Mouse (Mus musculus): ENCODE measurements around the gene Mmab. TPM values are rescaled to one million over a fixed set of nuclear protein-coding genes. Genes with fewer than 3 reads are reported as not detected.

The Mmab gene
- 6.7 and 7.5 TPM in 2 replicates for polyA plus RNA-seq (2012; ENCODE audit: insufficient read depth, insufficient read length, missing spikeins)

DNA sequence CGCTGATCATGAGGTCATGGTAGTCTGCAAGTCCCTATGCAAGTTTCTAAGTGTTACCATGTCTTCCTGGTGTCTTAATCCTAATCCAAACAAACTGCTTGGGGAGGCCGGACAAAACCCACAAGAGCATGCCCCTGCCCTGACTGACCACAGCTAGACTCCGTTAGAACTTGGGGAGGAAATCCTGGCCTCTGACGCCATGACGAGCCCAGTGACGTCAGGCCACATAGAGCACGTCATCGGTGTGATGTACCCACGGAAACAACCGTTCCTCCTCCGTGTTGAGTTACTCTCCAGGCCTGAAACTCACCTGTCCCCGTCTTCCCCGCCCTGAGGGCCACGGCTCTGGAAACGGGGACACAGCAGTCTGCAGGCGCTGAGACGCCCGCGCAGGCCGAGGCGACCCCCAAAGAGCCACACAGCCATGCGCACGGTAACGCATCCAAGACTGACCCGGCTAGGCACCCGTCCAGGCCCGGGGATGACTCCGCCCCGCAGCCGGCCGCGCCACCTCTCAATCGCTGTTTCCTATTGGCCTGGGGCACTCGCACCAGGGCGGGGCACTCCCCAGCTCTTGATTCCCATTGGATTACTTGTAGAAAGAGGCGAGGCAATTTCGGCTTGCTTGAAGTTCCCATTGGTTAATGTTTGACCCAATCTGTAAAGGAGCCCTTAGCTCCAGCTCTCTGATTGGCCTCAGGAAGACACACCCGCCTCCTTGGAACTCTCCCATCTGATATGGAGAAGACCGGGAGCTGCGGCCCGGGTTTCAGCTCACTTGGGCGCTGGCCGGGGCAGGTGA, at the start of gene Mmab, which contains the start of gene Mvk:
Mmab (minus strand) TSS at position 495 of the 802 bp plus-strand sequence.
Mvk (plus strand) TSS at position 704 of the 802 bp plus-strand sequence.
- TF ChIP-seq CTCF (IDR thresholded peaks at IDR 0.05; ENCODE audit: low read depth, low read length) (no peak), POLR2A (IDR thresholded peaks at IDR 0.05; ENCODE audit: borderline replicate concordance, low read depth, low read length) (no peak)
- Histone ChIP-seq H3K27ac (ENCODE audit: insufficient read depth, low read depth, low read length) (peak within 1 kb of the TSS; percentile 39; the same call in 1 of the 2 replicates), H3K4me3 (ENCODE audit: insufficient read depth, low read length) (peak within 1 kb of the TSS; percentile 69)

DNA sequence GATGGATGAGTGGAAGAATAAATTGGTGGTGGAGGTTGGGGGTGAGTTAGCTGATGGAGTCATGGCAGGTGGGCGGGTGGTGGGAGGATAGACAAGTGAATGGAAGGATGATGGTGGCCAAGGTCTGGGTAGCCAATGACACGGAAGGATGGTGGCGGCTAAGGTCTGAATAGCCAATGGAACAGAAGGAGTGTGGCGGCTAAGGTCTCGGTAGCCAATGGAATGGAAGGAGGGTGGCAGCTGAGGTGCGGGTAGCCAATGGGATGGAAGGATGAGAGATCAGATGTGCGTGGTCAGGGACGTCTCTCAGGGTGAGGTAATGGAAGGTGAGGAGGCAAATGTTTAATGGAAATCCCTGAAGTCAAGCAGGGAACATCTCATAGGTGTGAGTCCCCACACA, 46.4 kb upstream of the Mmab start:
- Histone ChIP-seq H3K27ac (ENCODE audit: insufficient read depth, low read depth, low read length) (no peak overlapping the region), H3K4me1 (ENCODE audit: control insufficient read depth, insufficient read depth, low read length) (no peaks in the 10 kb centered on the region), H3K4me3 (ENCODE audit: insufficient read depth, low read length) (no peak overlapping the region)
- no peak for TF ChIP-seq CTCF (IDR thresholded peaks at IDR 0.05; ENCODE audit: low read depth, low read length)
- TF ChIP-seq POLR2A (IDR thresholded peaks at IDR 0.05; ENCODE audit: borderline replicate concordance, low read depth, low read length): no peak

More for the DNA sequence above, at the start of gene Mmab, which contains the start of gene Mvk:
- 0 out of 2 replicates have a peak, but pooled peaks cover 4% of the 10 kb centered on the region for H3K4me1 ChIP-seq (ENCODE audit: control insufficient read depth, insufficient read depth, low read length)

DNA sequence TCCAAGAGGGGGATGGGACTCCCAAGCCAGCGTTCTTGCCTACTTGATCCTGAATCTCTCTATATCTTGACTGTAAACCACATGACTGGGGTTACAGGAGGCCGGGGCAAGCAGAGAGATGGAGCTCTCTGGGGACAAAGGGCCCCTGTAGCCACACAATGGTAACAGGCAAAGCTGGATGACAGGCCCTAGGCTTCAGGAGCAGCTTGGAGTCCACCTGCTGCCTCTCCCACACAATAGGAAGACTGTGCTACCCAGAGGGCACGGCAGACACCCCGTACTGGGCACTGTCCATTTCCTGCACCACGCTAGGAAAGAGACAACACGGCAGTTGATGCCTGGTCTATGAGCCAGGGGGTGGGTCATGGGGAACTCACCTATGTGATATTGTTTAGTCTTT, 45.7 kb upstream of the Mmab start:
- no peak for TF ChIP-seq CTCF (IDR thresholded peaks at IDR 0.05; ENCODE audit: low read depth, low read length)
- TF ChIP-seq POLR2A (IDR thresholded peaks at IDR 0.05; ENCODE audit: borderline replicate concordance, low read depth, low read length): no peak
- Histone ChIP-seq H3K4me1 (ENCODE audit: control insufficient read depth, insufficient read depth, low read length) (no peaks in the 10 kb centered on the region), H3K4me3 (ENCODE audit: insufficient read depth, low read length) (no peak overlapping the region), H3K27ac (ENCODE audit: insufficient read depth, low read depth, low read length) (no peak overlapping the region)

DNA sequence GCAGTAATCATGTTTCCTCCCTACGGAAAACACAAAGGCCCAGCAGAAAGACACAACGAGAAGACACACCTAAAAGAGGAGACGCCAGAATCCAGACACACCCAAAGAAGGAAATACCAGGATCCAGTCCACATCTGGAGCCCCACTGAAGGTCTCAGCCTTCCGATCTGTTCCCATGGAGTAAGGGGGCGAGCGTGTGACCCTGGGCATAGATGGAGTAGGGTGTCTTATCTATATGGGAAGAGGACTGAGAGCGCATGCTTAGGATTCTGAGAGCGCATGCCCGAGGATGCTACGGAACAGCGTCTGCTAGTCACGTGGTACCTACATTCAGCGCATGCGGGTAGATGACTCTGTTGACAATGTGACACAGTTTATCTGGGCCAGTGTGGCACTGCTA, 41.8 kb upstream of the Mmab start:
- Histone ChIP-seq H3K27ac (ENCODE audit: insufficient read depth, low read depth, low read length) (no peak overlapping the region), H3K4me3 (ENCODE audit: insufficient read depth, low read length) (no peak overlapping the region), H3K4me1 (ENCODE audit: control insufficient read depth, insufficient read depth, low read length) (no peaks in the 10 kb centered on the region)
- TF ChIP-seq CTCF (IDR thresholded peaks at IDR 0.05; ENCODE audit: low read depth, low read length) (no peak), POLR2A (IDR thresholded peaks at IDR 0.05; ENCODE audit: borderline replicate concordance, low read depth, low read length) (no peak)

DNA sequence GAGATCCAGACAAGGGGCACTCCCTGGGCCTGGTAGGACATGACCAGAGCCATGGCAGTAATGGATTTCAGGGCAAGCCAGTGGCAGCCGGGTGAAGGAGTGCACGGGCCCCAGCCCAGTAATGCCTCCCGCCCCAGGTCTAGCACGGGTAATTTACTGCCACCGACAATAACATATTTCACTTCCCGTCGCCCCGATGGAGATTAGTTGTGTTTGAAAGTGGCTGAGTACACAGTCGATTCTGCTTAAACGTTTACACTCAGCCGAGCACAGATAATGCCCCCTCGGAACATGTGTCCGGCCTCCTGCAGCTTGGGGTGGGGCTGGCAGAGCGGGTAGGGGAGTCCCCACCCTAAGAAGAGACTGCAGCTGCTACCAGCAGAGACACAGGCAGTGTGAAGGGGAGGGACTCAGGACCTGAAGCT, 38.7 kb upstream of the Mmab start:
- TF ChIP-seq CTCF (IDR thresholded peaks at IDR 0.05; ENCODE audit: low read depth, low read length) (no peak), POLR2A (IDR thresholded peaks at IDR 0.05; ENCODE audit: borderline replicate concordance, low read depth, low read length) (no peak)
- no peak overlapping the region for H3K27ac ChIP-seq (ENCODE audit: insufficient read depth, low read depth, low read length)
- H3K4me3 ChIP-seq (ENCODE audit: insufficient read depth, low read length): no peak overlapping the region
- no peaks in the 10 kb centered on the region for H3K4me1 ChIP-seq (ENCODE audit: control insufficient read depth, insufficient read depth, low read length)

DNA sequence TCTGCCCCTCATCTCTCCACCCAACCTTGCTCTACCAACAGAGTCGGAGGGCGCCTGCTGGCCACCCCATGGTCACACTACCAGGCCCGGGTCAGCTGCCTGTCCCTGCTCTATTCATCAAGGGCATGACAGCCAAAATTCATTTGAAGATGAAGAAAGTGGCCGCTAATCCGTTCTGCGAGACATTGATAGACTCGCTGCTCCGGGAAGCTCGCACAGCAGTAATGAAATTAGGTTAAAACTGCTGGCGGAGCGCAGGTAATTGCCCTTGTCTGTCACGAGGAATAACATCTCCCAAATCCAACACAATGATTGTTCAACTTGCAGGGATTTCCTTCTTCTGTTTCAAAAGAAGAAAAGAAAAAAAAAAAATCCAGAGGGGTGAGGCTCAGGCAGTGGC, 34.4 kb upstream of the Mmab start:
- Histone ChIP-seq H3K4me3 (ENCODE audit: insufficient read depth, low read length) (no peak overlapping the region), H3K27ac (ENCODE audit: insufficient read depth, low read depth, low read length) (no peak overlapping the region), H3K4me1 (ENCODE audit: control insufficient read depth, insufficient read depth, low read length) (no peaks in the 10 kb centered on the region)
- TF ChIP-seq CTCF (IDR thresholded peaks at IDR 0.05; ENCODE audit: low read depth, low read length) (no peak), POLR2A (IDR thresholded peaks at IDR 0.05; ENCODE audit: borderline replicate concordance, low read depth, low read length) (no peak)

DNA sequence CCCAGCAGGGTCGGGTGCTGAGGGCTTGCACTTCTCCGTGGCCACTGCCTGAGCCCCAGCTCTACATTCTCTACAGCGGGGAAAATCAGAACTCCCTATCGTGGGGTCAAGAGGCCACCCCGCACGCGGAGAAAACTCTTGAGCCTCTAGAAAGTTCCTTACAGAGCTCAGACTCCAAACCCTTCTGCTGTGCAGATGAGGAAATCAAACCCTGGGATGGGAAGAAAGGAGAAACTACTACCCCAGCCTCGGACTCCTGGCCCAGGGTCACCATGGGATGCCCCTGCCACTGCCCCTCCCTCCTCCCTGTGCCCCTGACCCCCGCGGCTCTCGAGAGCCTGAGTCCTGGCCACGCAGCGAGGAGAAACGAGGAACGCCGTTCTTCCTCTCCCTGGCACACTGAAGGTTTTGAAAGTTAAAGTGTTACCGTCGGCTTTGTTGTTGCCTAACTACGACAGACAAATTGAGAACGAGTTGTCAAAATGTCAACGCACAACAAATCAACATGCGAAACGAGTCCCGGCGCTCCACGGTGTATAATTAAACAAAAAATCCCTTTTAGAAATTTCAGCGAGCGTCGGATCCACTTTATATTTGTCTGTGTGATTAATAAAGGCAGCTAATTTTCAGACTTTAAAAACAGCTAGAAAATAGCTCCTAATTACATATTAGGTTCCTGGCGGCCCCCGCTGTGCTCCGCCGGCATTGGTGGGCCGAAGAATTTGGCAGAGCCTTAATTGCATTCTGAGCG, 31.1 kb upstream of the Mmab start:
- no peaks in the 10 kb centered on the region for H3K4me1 ChIP-seq (ENCODE audit: control insufficient read depth, insufficient read depth, low read length)
- H3K27ac ChIP-seq (ENCODE audit: insufficient read depth, low read depth, low read length): no peak overlapping the region
- H3K4me3 ChIP-seq (ENCODE audit: insufficient read depth, low read length): no peak overlapping the region
- TF ChIP-seq POLR2A (IDR thresholded peaks at IDR 0.05; ENCODE audit: borderline replicate concordance, low read depth, low read length): no peak
- TF ChIP-seq CTCF (IDR thresholded peaks at IDR 0.05; ENCODE audit: low read depth, low read length): no peak

DNA sequence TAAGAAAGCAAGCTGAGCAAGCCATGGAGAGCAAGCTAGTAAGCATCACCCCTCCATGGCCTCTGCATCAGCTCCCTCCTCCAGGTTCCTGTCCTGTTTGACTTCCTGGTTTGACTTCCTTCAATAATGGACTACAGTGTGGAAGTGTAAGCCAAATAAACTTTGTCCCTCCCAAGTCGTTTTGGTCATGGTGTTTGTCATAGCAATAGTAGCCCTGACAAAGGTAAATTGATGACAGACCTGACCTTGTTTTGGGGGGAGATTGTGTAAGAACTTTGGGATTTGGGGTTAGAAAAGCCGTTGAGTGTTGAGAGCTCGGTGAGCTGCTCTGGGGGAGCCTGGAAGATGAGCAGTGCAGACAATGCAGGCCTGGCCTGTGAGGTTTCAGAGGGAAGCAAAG, 26.5 kb upstream of the Mmab start:
- no peak overlapping the region for H3K27ac ChIP-seq (ENCODE audit: insufficient read depth, low read depth, low read length)
- TF ChIP-seq POLR2A (IDR thresholded peaks at IDR 0.05; ENCODE audit: borderline replicate concordance, low read depth, low read length): no peak
- TF ChIP-seq CTCF (IDR thresholded peaks at IDR 0.05; ENCODE audit: low read depth, low read length): no peak
- H3K4me3 ChIP-seq (ENCODE audit: insufficient read depth, low read length): no peak overlapping the region
- no peaks in the 10 kb centered on the region for H3K4me1 ChIP-seq (ENCODE audit: control insufficient read depth, insufficient read depth, low read length)

DNA sequence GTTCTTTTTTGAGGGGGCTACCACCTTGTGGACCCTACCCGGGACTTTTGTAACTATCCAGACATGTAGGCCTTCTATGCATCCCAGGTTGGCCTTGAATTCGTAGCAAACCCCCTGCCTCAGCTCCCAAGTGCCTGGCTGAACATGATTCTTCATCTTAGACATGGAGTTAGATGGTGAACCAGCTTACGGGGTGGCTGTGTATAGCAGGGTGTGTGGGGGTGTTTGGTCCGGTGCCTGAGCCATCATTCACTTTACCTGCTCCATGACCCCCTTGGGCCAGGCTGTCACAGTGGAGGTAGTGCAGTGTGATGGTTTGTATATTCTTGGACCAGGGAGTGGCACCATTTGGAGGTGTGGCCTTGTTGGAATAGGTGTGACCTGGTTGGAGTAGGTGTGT, 24.1 kb upstream of the Mmab start:
- Histone ChIP-seq H3K4me3 (ENCODE audit: insufficient read depth, low read length) (no peak overlapping the region), H3K27ac (ENCODE audit: insufficient read depth, low read depth, low read length) (no peak overlapping the region), H3K4me1 (ENCODE audit: control insufficient read depth, insufficient read depth, low read length) (no peaks in the 10 kb centered on the region)
- TF ChIP-seq CTCF (IDR thresholded peaks at IDR 0.05; ENCODE audit: low read depth, low read length) (no peak), POLR2A (IDR thresholded peaks at IDR 0.05; ENCODE audit: borderline replicate concordance, low read depth, low read length) (no peak)

DNA sequence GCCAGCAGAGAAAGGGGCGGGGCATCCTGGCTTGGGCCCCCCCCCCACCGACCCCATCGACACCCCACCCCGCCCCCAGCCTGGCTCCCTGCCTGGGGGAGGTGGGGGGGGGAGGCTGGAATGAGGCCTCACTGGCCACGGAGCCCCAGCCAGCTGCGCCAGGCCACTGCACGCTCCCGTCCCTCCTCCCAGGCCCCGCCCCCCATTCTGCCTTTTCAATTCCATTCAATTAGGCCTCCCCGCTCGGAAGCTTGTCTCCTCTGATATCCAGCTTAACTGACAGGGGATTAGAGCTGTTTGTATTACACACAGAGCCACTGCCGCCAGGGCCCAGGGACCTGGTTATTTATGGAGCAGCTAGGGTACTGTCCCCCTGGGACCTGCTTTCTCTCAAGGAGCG, 23.6 kb upstream of the Mmab start:
- Histone ChIP-seq H3K4me1 (ENCODE audit: control insufficient read depth, insufficient read depth, low read length) (no peaks in the 10 kb centered on the region), H3K27ac (ENCODE audit: insufficient read depth, low read depth, low read length) (no peak overlapping the region), H3K4me3 (ENCODE audit: insufficient read depth, low read length) (no peak overlapping the region)
- TF ChIP-seq POLR2A (IDR thresholded peaks at IDR 0.05; ENCODE audit: borderline replicate concordance, low read depth, low read length) (no peak), CTCF (IDR thresholded peaks at IDR 0.05; ENCODE audit: low read depth, low read length) (no peak)

All from bone marrow macrophage, adult 2 months (primary cell).